Mouse (Mus musculus) MEL (cell line): ENCODE results near the gene Pnpt1. TPM values are rescaled to one million over a fixed set of nuclear protein-coding genes. Genes with fewer than 3 reads are reported as not detected.

Source experiments
- DNase-seq: peaks from one replicate; pipeline ENCODE4 v3.0.0; 2011; ENCODE audit warnings: low read depth, low spot score
- H3K27ac ChIP-seq: 2 replicates; pipeline ENCODE4 v1.5.1; 2012; ENCODE audit warnings: low read depth, mild to moderate bottlenecking, control low read depth, low read length, moderate library complexity; ENCODE audit not compliant: control insufficient read depth
- H3K27me3 ChIP-seq, 2 experiments: fragments of 150-350 bp in 1 of 2; sonication (generic) in 1 of 2; 2 replicates each; pipeline ENCODE4 v1.6.1; 2012; ENCODE audit warnings: low read length in 2 of 2, mild to moderate bottlenecking in 2 of 2, improper control_type of control experiment in 1 of 2, moderate library complexity in 1 of 2; ENCODE audit not compliant: insufficient read depth in 2 of 2, control insufficient read depth in 1 of 2
- H3K36me3 ChIP-seq, 2 experiments: 2 replicates each; pipeline ENCODE4 v1.6.1; 2012 to 2014; ENCODE audit warnings: low read length in 2 of 2, improper control_type of control experiment in 1 of 2, inconsistent platforms in 1 of 2, mild to moderate bottlenecking in 1 of 2; ENCODE audit not compliant: insufficient read depth in 2 of 2, control insufficient read depth in 1 of 2
- H3K4me1 ChIP-seq, 2 experiments: fragments of 150-350 bp in 1 of 2; sonication (generic) in 1 of 2; 2 replicates each; pipeline ENCODE4 v1.6.1; 2012; ENCODE audit warnings: low read length in 2 of 2, improper control_type of control experiment in 1 of 2, mild to moderate bottlenecking in 1 of 2; ENCODE audit not compliant: insufficient read depth in 2 of 2, control insufficient read depth in 1 of 2
- H3K4me3 ChIP-seq, 2 experiments: fragments of 150-350 bp in 1 of 2; sonication (generic) in 1 of 2; 2 replicates each; pipeline ENCODE4 v1.5.1; 2012; ENCODE audit warnings: low read depth in 2 of 2, low read length in 2 of 2, mild to moderate bottlenecking in 2 of 2, moderate library complexity in 2 of 2, control low read depth in 1 of 2, improper control_type of control experiment in 1 of 2; ENCODE audit not compliant: control insufficient read depth in 1 of 2, insufficient read depth in 1 of 2
- H3K79me2 ChIP-seq: 2 replicates; pipeline ENCODE4 v1.6.1; 2012; ENCODE audit warnings: mild to moderate bottlenecking, low read length, moderate library complexity; ENCODE audit not compliant: control insufficient read depth, poor library complexity, insufficient read depth
- H3K9ac ChIP-seq: 2 replicates; pipeline ENCODE4 v1.6.1; 2012; ENCODE audit warnings: low read depth, mild to moderate bottlenecking, control low read depth, low read length, moderate library complexity; ENCODE audit not compliant: control insufficient read depth, poor library complexity, severe bottlenecking
- H3K9me3 ChIP-seq: fragments of 150-350 bp; sonication (generic); replicated peaks from 2 replicates; pipeline ENCODE4 v1.6.1; 2012; ENCODE audit warnings: mild to moderate bottlenecking, low read length, improper control_type of control experiment, moderate library complexity; ENCODE audit not compliant: insufficient read depth
- BHLHE40 ChIP-seq: IDR thresholded peaks from 2 replicates; pipeline ENCODE4 v1.6.1; 2012; ENCODE audit warnings: low read depth, mild to moderate bottlenecking, inconsistent platforms, low read length, improper control_type of control experiment, borderline replicate concordance
- CHD2 ChIP-seq: IDR thresholded peaks from 2 replicates; pipeline ENCODE4 v1.6.1; 2011; ENCODE audit warnings: low read length, improper control_type of control experiment
- CTCF ChIP-seq, 3 experiments: IDR thresholded peaks in 2 of 3; conservative IDR thresholded peaks in 1 of 3; 2 replicates each; pipeline ENCODE4 v1.5.1; 2011 to 2012; ENCODE audit warnings: low read length in 3 of 3, low read depth in 2 of 3, mild to moderate bottlenecking in 2 of 3, improper control_type of control experiment in 1 of 3, inconsistent platforms in 1 of 3, mixed read lengths in 1 of 3, moderate library complexity in 1 of 3; ENCODE audit not compliant: control insufficient read depth in 1 of 3, insufficient read depth in 1 of 3, poor library complexity in 1 of 3, severe bottlenecking in 1 of 3
- E2F4 ChIP-seq: IDR thresholded peaks from 2 replicates; pipeline ENCODE4 v1.6.1; 2011; ENCODE audit warnings: low read depth, low read length, improper control_type of control experiment, borderline replicate concordance
- EP300 ChIP-seq, 2 experiments: IDR thresholded peaks; 2 replicates each; pipeline ENCODE4 v1.6.1; 2011; ENCODE audit warnings: improper control_type of control experiment in 2 of 2, low read length in 2 of 2, low read depth in 1 of 2, mild to moderate bottlenecking in 1 of 2
- ETS1 ChIP-seq: IDR thresholded peaks from 2 replicates; pipeline ENCODE4 v1.6.1; 2012; ENCODE audit warnings: low read depth, mild to moderate bottlenecking, inconsistent platforms, low read length, improper control_type of control experiment, moderate library complexity
- GABPA ChIP-seq: IDR thresholded peaks from 2 replicates; pipeline ENCODE4 v1.6.1; 2012; ENCODE audit warnings: low read depth, mild to moderate bottlenecking, inconsistent platforms, low read length, improper control_type of control experiment, moderate library complexity
- GATA1 ChIP-seq: IDR thresholded peaks from 2 replicates; pipeline ENCODE4 v1.6.1; 2011; ENCODE audit warnings: low read depth, low read length, improper control_type of control experiment
- HCFC1 ChIP-seq: IDR thresholded peaks from 2 replicates; pipeline ENCODE4 v1.6.1; 2012; ENCODE audit warnings: low read depth, mild to moderate bottlenecking, inconsistent platforms, low read length, improper control_type of control experiment, moderate library complexity
- JUND ChIP-seq: IDR thresholded peaks from 2 replicates; pipeline ENCODE4 v1.6.1; 2011; ENCODE audit warnings: low read depth, mild to moderate bottlenecking, improper control_type of control experiment, low read length
- KAT2A ChIP-seq: conservative IDR thresholded peaks from 2 replicates; pipeline ENCODE4 v1.6.1; 2012; ENCODE audit warnings: low read depth, low read length, improper control_type of control experiment, inconsistent platforms
- MAFK ChIP-seq: IDR thresholded peaks from 2 replicates; pipeline ENCODE4 v1.6.1; 2011; ENCODE audit warnings: low read depth, mild to moderate bottlenecking, low read length, improper control_type of control experiment, borderline replicate concordance
- MAX ChIP-seq: IDR thresholded peaks from 2 replicates; pipeline ENCODE4 v1.6.1; 2011; ENCODE audit warnings: low read length, improper control_type of control experiment
- MAZ ChIP-seq: IDR thresholded peaks from 2 replicates; pipeline ENCODE4 v1.6.1; 2012; ENCODE audit warnings: low read depth, mild to moderate bottlenecking, inconsistent platforms, low read length, improper control_type of control experiment
- MEF2A ChIP-seq: IDR thresholded peaks from 2 replicates; pipeline ENCODE4 v1.6.1; 2014; ENCODE audit warnings: low read depth, mild to moderate bottlenecking, inconsistent platforms, low read length, improper control_type of control experiment; ENCODE audit not compliant: poor library complexity, insufficient replicate concordance, severe bottlenecking; ENCODE audit errors: extremely low read depth
- MXI1 ChIP-seq: IDR thresholded peaks from 2 replicates; pipeline ENCODE4 v1.6.1; 2011; ENCODE audit warnings: mild to moderate bottlenecking, low read depth, low read length, improper control_type of control experiment
- MYB ChIP-seq: IDR thresholded peaks from 2 replicates; pipeline ENCODE4 v1.6.1; 2011; ENCODE audit warnings: mild to moderate bottlenecking, low read depth, low read length, improper control_type of control experiment
- MYC ChIP-seq: IDR thresholded peaks from 2 replicates; pipeline ENCODE4 v1.6.1; 2011; ENCODE audit warnings: low read depth, mild to moderate bottlenecking, low read length, improper control_type of control experiment, moderate library complexity
- NELFE ChIP-seq: IDR thresholded peaks from 2 replicates; pipeline ENCODE4 v1.6.1; 2011; ENCODE audit warnings: low read depth, low read length, improper control_type of control experiment
- POLR2A ChIP-seq, 2 experiments: IDR thresholded peaks; 2 replicates each; pipeline ENCODE4 v1.6.1; 2011 to 2012; ENCODE audit warnings: low read length in 2 of 2, mild to moderate bottlenecking in 2 of 2, control low read depth in 1 of 2, improper control_type of control experiment in 1 of 2, low read depth in 1 of 2, moderate library complexity in 1 of 2; ENCODE audit not compliant: control insufficient read depth in 1 of 2, insufficient read depth in 1 of 2, poor library complexity in 1 of 2
- POLR2AphosphoS2 ChIP-seq: IDR thresholded peaks from 2 replicates; pipeline ENCODE4 v1.6.1; 2011; ENCODE audit warnings: low read length, improper control_type of control experiment
- POLR2AphosphoS5 ChIP-seq: IDR thresholded peaks from 2 replicates; pipeline ENCODE4 v1.6.1; 2012; ENCODE audit warnings: low read depth, borderline replicate concordance, mild to moderate bottlenecking, inconsistent platforms, low read length, moderate library complexity, mixed read lengths
- RAD21 ChIP-seq: IDR thresholded peaks from 2 replicates; pipeline ENCODE4 v1.6.1; 2011; ENCODE audit warnings: mild to moderate bottlenecking, low read depth, low read length, improper control_type of control experiment
- RCOR1 ChIP-seq: IDR thresholded peaks from 2 replicates; pipeline ENCODE4 v1.6.1; 2012; ENCODE audit warnings: low read depth, mild to moderate bottlenecking, inconsistent platforms, low read length, improper control_type of control experiment
- SMC3 ChIP-seq: IDR thresholded peaks from 2 replicates; pipeline ENCODE4 v1.6.1; 2011; ENCODE audit warnings: low read depth, low read length, improper control_type of control experiment
- TAL1 ChIP-seq: IDR thresholded peaks from 2 replicates; pipeline ENCODE4 v1.6.1; 2012; ENCODE audit warnings: mild to moderate bottlenecking, inconsistent platforms, low read length, moderate library complexity, mixed read lengths
- TBP ChIP-seq: IDR thresholded peaks from 2 replicates; pipeline ENCODE4 v1.8.0; 2011; ENCODE audit warnings: low read depth, low read length, improper control_type of control experiment
- TCF12 ChIP-seq: IDR thresholded peaks from 2 replicates; pipeline ENCODE4 v1.6.1; 2014; ENCODE audit warnings: low read depth, mild to moderate bottlenecking, inconsistent platforms, low read length, improper control_type of control experiment, moderate library complexity
- UBTF ChIP-seq: IDR thresholded peaks from 2 replicates; pipeline ENCODE4 v1.6.1; 2012; ENCODE audit warnings: low read depth, mild to moderate bottlenecking, inconsistent platforms, low read length, improper control_type of control experiment, moderate library complexity, borderline replicate concordance; ENCODE audit not compliant: insufficient read depth
- USF1 ChIP-seq: IDR thresholded peaks from 2 replicates; pipeline ENCODE4 v1.6.1; 2014; ENCODE audit warnings: low read depth, mild to moderate bottlenecking, inconsistent platforms, low read length, improper control_type of control experiment, moderate library complexity
- USF2 ChIP-seq, 2 experiments: IDR thresholded peaks; 2 replicates each; pipeline ENCODE4 v1.6.1; 2011 to 2012; ENCODE audit warnings: improper control_type of control experiment in 2 of 2, low read length in 2 of 2, borderline replicate concordance in 1 of 2, inconsistent platforms in 1 of 2, low read depth in 1 of 2, mild to moderate bottlenecking in 1 of 2; ENCODE audit not compliant: insufficient read depth in 1 of 2
- ZC3H11A ChIP-seq: IDR thresholded peaks from 2 replicates; pipeline ENCODE4 v1.6.1; 2012; ENCODE audit warnings: low read depth, mild to moderate bottlenecking, inconsistent platforms, low read length, improper control_type of control experiment
- ZMIZ1 ChIP-seq: IDR thresholded peaks from 2 replicates; pipeline ENCODE4 v1.6.1; 2012; ENCODE audit warnings: low read depth, mild to moderate bottlenecking, inconsistent platforms, low read length, improper control_type of control experiment, moderate library complexity
- ZNF384 ChIP-seq: IDR thresholded peaks from 2 replicates; pipeline ENCODE4 v1.6.1; 2012; ENCODE audit warnings: low read depth, mild to moderate bottlenecking, inconsistent platforms, low read length, improper control_type of control experiment
- polyA plus RNA-seq, 2 experiments: library from polyadenylated mRNA; stranded (reverse) in 1 of 2; unstranded in 1 of 2; fragments of >175 nt in 1 of 2; fragments of >200 nt in 1 of 2; gene quantifications; 2 replicates each; pipeline versions ENCODE4 v1.2.1 to v1.2.4; 2012; ENCODE audit warnings: low replicate concordance in 2 of 2, low read depth in 1 of 2; ENCODE audit not compliant: insufficient read length in 2 of 2, insufficient read depth in 1 of 2, missing spikeins in 1 of 2
- total RNA-seq: library from RNA; depleted of rRNA; stranded (reverse); fragments of 300-350 nt; gene quantifications from 2 replicates; pipeline ENCODE4 v1.2.3, GENCODE M21; 2012; rRNA removed

Pnpt1 gene
- total RNA-seq (85.0 and 87.4 TPM in 2 replicates), polyA plus RNA-seq (10 to 100 TPM in 1 of 2 experiments, not detected in 1; 56.2 TPM)

GRCm38 (mm10) chr11:29130385-29131355 lies at the start of gene Pnpt1:
TSS of gene Pnpt1 (plus strand) at chr11:29130744.
- Histone ChIP-seq H3K9me3 (no peaks in the 10 kb centered on the region), H3K27ac (peak within 1 kb of the TSS; percentile 84), H3K4me3 (peak within 1 kb of the TSS; percentile 70 to 85), H3K4me1 (peaks cover 3 to 5% of the 10 kb centered on the region in 2 experiments; a peak in 1 of 4 replicates), H3K36me3 (peaks cover 10 to 20% of the 10 kb centered on the region in 2 experiments), H3K79me2 (peaks cover 12% of the 10 kb centered on the region), H3K27me3 (no peaks in the 10 kb centered on the region), H3K9ac (peak within 1 kb of the TSS; percentile 75)
- peak; percentile 98 for DNase-seq
- TF ChIP-seq ZNF384 (no peak), GABPA (no peak), TAL1 (no peak), TCF12 (peak; percentile 14; the same call in 1 of the 2 replicates), ZMIZ1 (peak; percentile 58), MYB (no peak), USF1 (no peak), CTCF (IDR thresholded peaks at IDR 0.05 in 2 of 3, conservative IDR thresholded peaks at IDR 0.05 in 1 of 3; ENCODE audit: control insufficient read depth in 1 of 3, insufficient read depth in 1 of 3, low read depth in 2 of 3, low read length in 3 of 3, poor library complexity in 1 of 3, severe bottlenecking in 1 of 3) (no peak), HCFC1 (peak; percentile 80), MYC (peak; percentile 74), POLR2AphosphoS2 (peak; percentile 88), SMC3 (no peak), CHD2 (no peak), NELFE (peak; percentile 95), MXI1 (peak; percentile 93), TBP (peak; percentile 52), POLR2AphosphoS5 (no peak), POLR2A (IDR thresholded peaks at IDR 0.05; ENCODE audit: control insufficient read depth in 1 of 2, insufficient read depth in 1 of 2, low read depth in 1 of 2, low read length in 2 of 2, poor library complexity in 1 of 2) (peak; percentile 91 to 95), EP300 (IDR thresholded peaks at IDR 0.05; ENCODE audit: low read depth in 1 of 2, low read length in 2 of 2) (no peak), MEF2A (no peak), USF2 (IDR thresholded peaks at IDR 0.05; ENCODE audit: borderline replicate concordance in 1 of 2, insufficient read depth in 1 of 2, low read depth in 1 of 2, low read length in 2 of 2) (no peak), MAFK (no peak), ETS1 (peak; percentile 12; the same call in 1 of the 2 replicates), KAT2A (no peak; the same call in 1 of the 2 replicates), RAD21 (no peak), RCOR1 (no peak), GATA1 (0 out of 2 replicates have a peak, but pooled peaks have one; percentile 12), UBTF (no peak), ZC3H11A (no peak), E2F4 (0 out of 2 replicates have a peak, but pooled peaks have one; percentile 44), JUND (no peak), MAX (peak; percentile 74), MAZ (no peak), BHLHE40 (no peak)
